Mouse (Mus musculus): ENCODE results near the gene Atp5d. TPM values are rescaled to one million over a fixed set of nuclear protein-coding genes. Genes with fewer than 3 reads are reported as not detected.

Gene Atp5d
- total and polyA plus RNA-seq, 3 experiments = 81.9 to 1,539 (median 248) TPM

GRCm38 (mm10) chr10:80180288-80180687 is 41.9 kb downstream of the Atp5d start:
- Histone ChIP-seq H3K4me1 (ENCODE audit: insufficient read depth, low read depth, low read length) (peaks cover 15% of the 10 kb centered on the region), H3K9me3 (replicated peaks) (no peaks in the 10 kb centered on the region), H3K4me3 (ENCODE audit: low read depth, low read length) (no peak overlapping the region), H3K36me3 (replicated peaks) (peaks cover 15% of the 10 kb centered on the region), H3K27me3 (ENCODE audit: insufficient read depth, low read length) (peaks cover 71% of the 10 kb centered on the region)
- no peak for TF ChIP-seq POLR2AphosphoS5 (IDR thresholded peaks at IDR 0.05; ENCODE audit: insufficient replicate concordance, low read depth, low read length)
- no peak for TF ChIP-seq CTCF (IDR thresholded peaks at IDR 0.05; ENCODE audit: low read depth, low read length)
- TF ChIP-seq GATA1 (IDR thresholded peaks at IDR 0.05; ENCODE audit: borderline replicate concordance, low read length) = no peak
- no peak for TF ChIP-seq TAL1 (conservative IDR thresholded peaks at IDR 0.05; ENCODE audit: low read depth, low read length)
- no peak for TF ChIP-seq GATA2 (IDR thresholded peaks at IDR 0.05; ENCODE audit: borderline replicate concordance, low read depth, low read length)
- DNase-seq (ENCODE audit: low spot score) (no peak), ATAC-seq (ENCODE audit: extremely low read depth, insufficient number of reproducible peaks, low FRiP score, poor library complexity, severe bottlenecking) (no peak)

DNA sequence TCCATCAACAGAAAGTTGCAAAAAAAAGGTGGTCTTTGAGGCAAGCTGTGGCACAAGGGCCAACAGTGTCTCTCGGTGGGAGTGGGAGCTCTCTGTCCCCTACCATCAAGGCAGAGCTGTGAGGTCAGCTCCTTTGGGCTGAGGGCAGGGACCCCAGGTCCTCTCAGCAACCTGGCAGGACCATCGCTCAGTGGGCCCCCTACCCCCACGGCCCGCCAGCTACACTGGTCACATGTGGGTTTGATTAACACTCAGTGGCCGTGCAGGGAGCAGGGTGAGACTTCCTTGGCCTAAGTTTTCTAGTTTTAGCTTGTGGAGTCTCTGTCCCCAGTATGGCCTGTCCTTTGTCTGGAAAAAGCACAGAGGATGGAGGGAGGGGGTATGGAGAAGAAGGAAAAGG is 42.4 kb downstream of the Atp5d start:
- peaks cover 76% of the 10 kb centered on the region for H3K27me3 ChIP-seq (ENCODE audit: insufficient read depth, low read length)
- no peaks in the 10 kb centered on the region for H3K9me3 ChIP-seq (replicated peaks)
- ATAC-seq (ENCODE audit: extremely low read depth, insufficient number of reproducible peaks, low FRiP score, poor library complexity, severe bottlenecking) (no peak), DNase-seq (ENCODE audit: low spot score) (no peak)
- peaks cover 10% of the 10 kb centered on the region for H3K36me3 ChIP-seq (replicated peaks)
- no peak overlapping the region for H3K4me3 ChIP-seq (ENCODE audit: low read depth, low read length)
- TF ChIP-seq GATA1 (IDR thresholded peaks at IDR 0.05; ENCODE audit: borderline replicate concordance, low read length) (no peak), GATA2 (IDR thresholded peaks at IDR 0.05; ENCODE audit: borderline replicate concordance, low read depth, low read length) (no peak), TAL1 (conservative IDR thresholded peaks at IDR 0.05; ENCODE audit: low read depth, low read length) (no peak), POLR2AphosphoS5 (IDR thresholded peaks at IDR 0.05; ENCODE audit: insufficient replicate concordance, low read depth, low read length) (no peak), CTCF (IDR thresholded peaks at IDR 0.05; ENCODE audit: low read depth, low read length) (no peak)
- peaks cover 14% of the 10 kb centered on the region for H3K4me1 ChIP-seq (ENCODE audit: insufficient read depth, low read depth, low read length)

DNA sequence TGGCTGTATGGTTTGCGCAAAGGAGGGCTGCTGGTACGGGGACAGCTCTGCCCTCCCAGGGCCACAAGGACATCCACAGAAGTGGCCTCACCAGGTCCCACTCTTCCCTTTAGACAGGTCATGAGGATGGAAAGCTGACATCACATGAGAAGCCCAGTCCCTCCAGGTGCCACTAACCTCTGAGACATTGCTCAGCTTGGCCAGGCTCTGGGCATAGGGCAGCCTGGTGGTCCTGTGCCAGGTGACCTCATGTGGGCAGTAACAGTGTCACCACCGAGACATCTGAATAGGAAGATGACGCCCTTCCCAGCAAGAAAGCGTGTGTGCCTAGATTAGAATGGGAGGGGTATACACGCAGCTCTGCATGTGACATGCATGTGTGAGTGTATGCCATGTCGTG is 44.1 kb downstream of the Atp5d start:
- no peak for DNase-seq (ENCODE audit: low spot score)
- no peak overlapping the region for H3K4me3 ChIP-seq (ENCODE audit: low read depth, low read length)
- H3K36me3 ChIP-seq (replicated peaks) = no peaks in the 10 kb centered on the region
- no peaks in the 10 kb centered on the region for H3K9me3 ChIP-seq (replicated peaks)
- H3K27me3 ChIP-seq (ENCODE audit: insufficient read depth, low read length) = peaks cover 90% of the 10 kb centered on the region
- TF ChIP-seq GATA2 (IDR thresholded peaks at IDR 0.05; ENCODE audit: borderline replicate concordance, low read depth, low read length) = no peak
- TF ChIP-seq TAL1 (conservative IDR thresholded peaks at IDR 0.05; ENCODE audit: low read depth, low read length) = no peak
- no peak for TF ChIP-seq CTCF (IDR thresholded peaks at IDR 0.05; ENCODE audit: low read depth, low read length)
- TF ChIP-seq GATA1 (IDR thresholded peaks at IDR 0.05; ENCODE audit: borderline replicate concordance, low read length) = no peak
- no peak for TF ChIP-seq POLR2AphosphoS5 (IDR thresholded peaks at IDR 0.05; ENCODE audit: insufficient replicate concordance, low read depth, low read length)
- no peak for ATAC-seq (ENCODE audit: extremely low read depth, insufficient number of reproducible peaks, low FRiP score, poor library complexity, severe bottlenecking)
- peaks cover 14% of the 10 kb centered on the region for H3K4me1 ChIP-seq (ENCODE audit: insufficient read depth, low read depth, low read length)

DNA sequence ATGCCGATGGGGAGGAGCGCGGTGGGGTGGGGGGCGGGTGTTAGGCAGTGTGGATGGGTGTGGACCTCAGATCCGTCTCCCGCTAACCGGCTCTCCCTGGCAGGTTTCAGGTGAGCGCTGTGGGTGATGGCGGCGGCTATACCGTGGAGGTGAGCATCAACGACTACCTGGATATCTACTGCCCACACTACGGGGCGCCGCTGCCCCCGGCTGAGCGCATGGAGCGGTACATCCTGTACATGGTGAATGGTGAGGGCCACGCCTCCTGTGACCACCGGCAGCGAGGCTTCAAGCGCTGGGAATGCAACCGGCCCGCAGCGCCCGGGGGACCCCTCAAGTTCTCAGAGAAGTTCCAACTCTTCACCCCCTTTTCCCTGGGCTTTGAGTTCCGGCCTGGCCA is 48.2 kb downstream of the Atp5d start:
- ATAC-seq (ENCODE audit: extremely low read depth, insufficient number of reproducible peaks, low FRiP score, poor library complexity, severe bottlenecking) = no peak
- no peak overlapping the region for H3K4me3 ChIP-seq (ENCODE audit: low read depth, low read length)
- no peak for TF ChIP-seq POLR2AphosphoS5 (IDR thresholded peaks at IDR 0.05; ENCODE audit: insufficient replicate concordance, low read depth, low read length)
- TF ChIP-seq CTCF (IDR thresholded peaks at IDR 0.05; ENCODE audit: low read depth, low read length) = no peak
- TF ChIP-seq TAL1 (conservative IDR thresholded peaks at IDR 0.05; ENCODE audit: low read depth, low read length) = no peak
- no peak for TF ChIP-seq GATA1 (IDR thresholded peaks at IDR 0.05; ENCODE audit: borderline replicate concordance, low read length)
- TF ChIP-seq GATA2 (IDR thresholded peaks at IDR 0.05; ENCODE audit: borderline replicate concordance, low read depth, low read length) = no peak
- peaks cover 81% of the 10 kb centered on the region for H3K27me3 ChIP-seq (ENCODE audit: insufficient read depth, low read length)
- H3K36me3 ChIP-seq (replicated peaks) = no peaks in the 10 kb centered on the region
- peaks cover 3% of the 10 kb centered on the region; the same call in 1 of the 2 replicates for H3K4me1 ChIP-seq (ENCODE audit: insufficient read depth, low read depth, low read length)
- no peak for DNase-seq (ENCODE audit: low spot score)
- no peaks in the 10 kb centered on the region for H3K9me3 ChIP-seq (replicated peaks)

- ATAC-seq (ENCODE audit: extremely low read depth, insufficient number of reproducible peaks, low FRiP score, poor library complexity, severe bottlenecking) (no peak), DNase-seq (ENCODE audit: low spot score) (no peak)
- Histone ChIP-seq H3K4me1 (ENCODE audit: insufficient read depth, low read depth, low read length) (peaks cover 3% of the 10 kb centered on the region; the same call in 1 of the 2 replicates), H3K4me3 (ENCODE audit: low read depth, low read length) (no peak overlapping the region), H3K36me3 (replicated peaks) (no peaks in the 10 kb centered on the region), H3K27me3 (ENCODE audit: insufficient read depth, low read length) (peaks cover 79% of the 10 kb centered on the region), H3K9me3 (replicated peaks) (no peaks in the 10 kb centered on the region)
- TF ChIP-seq GATA1 (IDR thresholded peaks at IDR 0.05; ENCODE audit: borderline replicate concordance, low read length) = no peak
- no peak for TF ChIP-seq POLR2AphosphoS5 (IDR thresholded peaks at IDR 0.05; ENCODE audit: insufficient replicate concordance, low read depth, low read length)
- no peak for TF ChIP-seq TAL1 (conservative IDR thresholded peaks at IDR 0.05; ENCODE audit: low read depth, low read length)
- no peak for TF ChIP-seq CTCF (IDR thresholded peaks at IDR 0.05; ENCODE audit: low read depth, low read length)
- no peak for TF ChIP-seq GATA2 (IDR thresholded peaks at IDR 0.05; ENCODE audit: borderline replicate concordance, low read depth, low read length)
These were observed 49.3 kb downstream of the Atp5d start for GRCm38 (mm10) chr10:80187739-80188138.

- TF ChIP-seq TAL1 (conservative IDR thresholded peaks at IDR 0.05; ENCODE audit: low read depth, low read length) (no peak), POLR2AphosphoS5 (IDR thresholded peaks at IDR 0.05; ENCODE audit: insufficient replicate concordance, low read depth, low read length) (no peak), GATA2 (IDR thresholded peaks at IDR 0.05; ENCODE audit: borderline replicate concordance, low read depth, low read length) (no peak), GATA1 (IDR thresholded peaks at IDR 0.05; ENCODE audit: borderline replicate concordance, low read length) (no peak), CTCF (IDR thresholded peaks at IDR 0.05; ENCODE audit: low read depth, low read length) (no peak)
- no peaks in the 10 kb centered on the region for H3K36me3 ChIP-seq (replicated peaks)
- DNase-seq (ENCODE audit: low spot score) = no peak
- H3K27me3 ChIP-seq (ENCODE audit: insufficient read depth, low read length) = peaks cover 80% of the 10 kb centered on the region
- no peak overlapping the region for H3K4me3 ChIP-seq (ENCODE audit: low read depth, low read length)
- H3K4me1 ChIP-seq (ENCODE audit: insufficient read depth, low read depth, low read length) = peaks cover 3% of the 10 kb centered on the region; the same call in 1 of the 2 replicates
- no peaks in the 10 kb centered on the region for H3K9me3 ChIP-seq (replicated peaks)
- ATAC-seq (ENCODE audit: extremely low read depth, insufficient number of reproducible peaks, low FRiP score, poor library complexity, severe bottlenecking) = no peak
These were observed 50.1 kb downstream of the Atp5d start for GRCm38 (mm10) chr10:80188453-80189024.

Data from G1E (cell line).